Mouse (Mus musculus): ENCODE results near the gene Gtf3c5. TPM values are rescaled to one million over a fixed set of nuclear protein-coding genes. Genes with fewer than 3 reads are reported as not detected.

Gtf3c5 gene
- polyA plus RNA-seq, 1 experiment: 13.3 TPM

- H3K36me3 ChIP-seq (ENCODE audit: control insufficient read depth, insufficient read depth, low read length): no peaks in the 10 kb centered on the region; the same call in 1 of the 2 replicates
- peaks cover 29% of the 10 kb centered on the region; the same call in 1 of the 2 replicates for H3K4me1 ChIP-seq (ENCODE audit: control insufficient read depth, insufficient read depth, insufficient read length)
- WGBS: 47% methylated on average over 2 of the region's 2 CpGs
- H3K4me3 ChIP-seq (ENCODE audit: extremely low read depth, insufficient read depth, insufficient read length): no peak overlapping the region
- peak overlapping the region; percentile 46 for H3K27ac ChIP-seq (ENCODE audit: insufficient read depth, low read length)
- H3K27me3 ChIP-seq (ENCODE audit: control insufficient read depth, insufficient read depth, low read length): no peaks in the 10 kb centered on the region
- peak; percentile 59 to 61 for DNase-seq (ENCODE audit: low read depth in 1 of 2, low spot score in 2 of 2)
- TF ChIP-seq POLR2A (IDR thresholded peaks at IDR 0.05; ENCODE audit: low read depth, low read length): no peak
- no peak for TF ChIP-seq CTCF (IDR thresholded peaks at IDR 0.05; ENCODE audit: extremely low read depth, insufficient read depth, insufficient read length, insufficient replicate concordance)
Observed at GRCm38 (mm10) chr2:28518231-28518630, 65.3 kb downstream of the Gtf3c5 start.

GRCm38 (mm10) chr2:28517206-28517909 is 66.2 kb downstream of the Gtf3c5 start:
- WGBS: 32% methylated on average over 5 of the region's 5 CpGs
- Histone ChIP-seq H3K4me3 (ENCODE audit: extremely low read depth, insufficient read depth, insufficient read length) (no peak overlapping the region), H3K27ac (ENCODE audit: insufficient read depth, low read length) (peak overlapping the region; percentile 46), H3K27me3 (ENCODE audit: control insufficient read depth, insufficient read depth, low read length) (no peaks in the 10 kb centered on the region), H3K36me3 (ENCODE audit: control insufficient read depth, insufficient read depth, low read length) (no peaks in the 10 kb centered on the region; the same call in 1 of the 2 replicates), H3K4me1 (ENCODE audit: control insufficient read depth, insufficient read depth, insufficient read length) (peaks cover 36% of the 10 kb centered on the region; the same call in 1 of the 2 replicates)
- DNase-seq (ENCODE audit: low read depth in 1 of 2, low spot score in 2 of 2): peak; percentile 77 to 90
- TF ChIP-seq POLR2A (IDR thresholded peaks at IDR 0.05; ENCODE audit: low read depth, low read length) (no peak), CTCF (IDR thresholded peaks at IDR 0.05; ENCODE audit: extremely low read depth, insufficient read depth, insufficient read length, insufficient replicate concordance) (peak; percentile 84; the same call in 1 of the 2 replicates)

Other genes starting within 250 kb of the Gtf3c5 start
- gene Ppp1r26, start 137.0 kb downstream of the Gtf3c5 start, polyA plus RNA-seq (2012; rRNA removed): 0.39 and 0.81 TPM in 2 replicates
- not detected in 2 replicates for gene 1700007K13Rik, start 117.4 kb downstream of the Gtf3c5 start, polyA plus RNA-seq (2012; rRNA removed)
- gene Mrps2, start 115.7 kb downstream of the Gtf3c5 start, polyA plus RNA-seq (2012; rRNA removed): 19.9 and 24.2 TPM in 2 replicates
- 2.9 and 3.7 TPM in 2 replicates for gene Gbgt1, start 86.9 kb downstream of the Gtf3c5 start, polyA plus RNA-seq (2012; rRNA removed)
- gene Gm10134, start 77.7 kb downstream of the Gtf3c5 start, polyA plus RNA-seq (2012; rRNA removed): 0.46 TPM in 1 of 2 replicates, not detected in the other
- 36.6 and 43.4 TPM in 2 replicates for gene Ralgds, start 70.6 kb downstream of the Gtf3c5 start, polyA plus RNA-seq (2012; rRNA removed)
- 1,405 and 1,688 TPM in 2 replicates for gene Cel, start 20.3 kb downstream of the Gtf3c5 start, polyA plus RNA-seq (2012; rRNA removed)
- gene Gfi1b, start 38.2 kb upstream of the Gtf3c5 start, polyA plus RNA-seq (2012; rRNA removed): 22.1 and 31.1 TPM in 2 replicates
- gene Tsc1, start 57.5 kb upstream of the Gtf3c5 start, polyA plus RNA-seq (2012; rRNA removed): 12.1 and 12.5 TPM in 2 replicates
- gene Spaca9, start 116.0 kb upstream of the Gtf3c5 start, polyA plus RNA-seq (2012; rRNA removed): 2.4 and 5.0 TPM in 2 replicates
- 0.69 and 0.94 TPM in 2 replicates for gene Ak8, start 116.4 kb upstream of the Gtf3c5 start, polyA plus RNA-seq (2012; rRNA removed)